Mouse (Mus musculus) liver, postnatal 0 days (tissue): ENCODE measurements at regions not wholly inside any gene's neighbourhood (a gene's known extent, or its start where the extent isn't known, plus 50 kb on each side); places are given as distances from the start of the nearest gene placed in this dataset.

Experiments used
- CTCF ChIP-seq: sonication (generic); IDR thresholded peaks from 2 replicates; pipeline ENCODE4 v1.5.1; 2016; ENCODE audit warnings: antibody characterized with exemption, low read depth
- EP300 ChIP-seq: IDR thresholded peaks from 2 replicates; pipeline ENCODE4 v1.6.1; 2016; ENCODE audit warnings: antibody characterized with exemption, low read depth, mild to moderate bottlenecking

DNA sequence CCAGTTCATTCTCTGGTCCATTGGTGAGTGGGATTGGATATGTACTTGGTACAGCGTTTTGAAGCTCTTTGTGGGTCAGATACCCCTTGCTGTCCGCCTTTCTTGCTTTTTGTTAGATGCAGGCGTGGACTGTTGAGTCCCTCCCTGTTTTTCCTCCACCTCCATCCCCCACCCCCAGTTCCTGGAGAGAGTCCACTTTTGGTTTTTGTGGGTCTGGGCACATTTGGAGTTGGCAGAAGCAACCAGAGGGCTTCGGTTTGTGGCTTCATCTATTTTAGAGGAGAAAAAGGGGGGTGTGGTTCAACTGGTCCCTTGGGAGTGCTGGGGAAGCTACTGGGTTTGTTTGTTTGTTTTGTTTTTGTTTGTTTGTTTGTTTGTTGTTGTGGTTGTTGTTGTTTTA lies 103.9 kb upstream of the Gm9887 start:
- TF ChIP-seq EP300 (no peak), CTCF (no peak)
